Mouse (Mus musculus) 3T3-L1 (cell line): Measurements from ENCODE around the gene Tsga8.

Experiments used
- DNase-seq: peaks from one replicate; pipeline ENCODE4 v3.0.0-alpha.2; 2015; ENCODE audit warnings: low read depth, low spot score

Gene Tsga8

DNA sequence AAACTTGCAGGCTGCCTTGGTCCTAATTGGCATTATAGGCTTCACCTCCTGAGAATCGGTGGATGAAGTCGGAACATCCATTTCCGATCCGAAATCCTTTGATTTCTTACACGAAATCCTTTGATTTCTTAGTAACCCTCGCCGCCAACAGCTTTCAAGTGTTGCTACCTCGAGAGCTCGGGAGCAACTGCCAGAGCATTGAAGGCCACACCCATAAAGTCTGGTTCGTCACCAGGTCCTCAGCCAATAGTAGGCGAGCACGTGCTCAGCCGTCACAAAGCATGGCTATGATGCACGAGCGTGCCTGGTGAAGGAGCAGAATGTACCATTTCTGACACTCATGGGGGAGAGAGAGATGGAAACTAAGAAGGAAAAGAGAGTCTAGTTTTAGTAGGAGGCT is at the start of gene Tsga8:
TSS of gene Tsga8 (minus strand) at position 327 of the 400 bp plus-strand sequence.
- no peak for DNase-seq
